Mouse (Mus musculus) CH12.LX (cell line): ENCODE data around the gene Sec24a.

Experiments
- CTCF ChIP-seq, 2 experiments: IDR thresholded peaks in 1 of 2; conservative IDR thresholded peaks in 1 of 2; 2 replicates each; pipeline ENCODE4 v1.5.1; 2011 to 2012; ENCODE audit warnings: low read depth in 2 of 2, low read length in 2 of 2, improper control_type of control experiment in 1 of 2, inconsistent platforms in 1 of 2, mild to moderate bottlenecking in 1 of 2, moderate library complexity in 1 of 2
- EP300 ChIP-seq: IDR thresholded peaks from 2 replicates; pipeline ENCODE4 v1.6.1; 2011; ENCODE audit warnings: low read length, improper control_type of control experiment
- ETS1 ChIP-seq: conservative IDR thresholded peaks from 2 replicates; pipeline ENCODE4 v1.6.1; 2012; ENCODE audit warnings: low read depth, mild to moderate bottlenecking, inconsistent platforms, low read length, improper control_type of control experiment, moderate library complexity
- HCFC1 ChIP-seq: IDR thresholded peaks from 2 replicates; pipeline ENCODE4 v1.6.1; 2012; ENCODE audit warnings: low read depth, mild to moderate bottlenecking, inconsistent platforms, low read length, improper control_type of control experiment
- IRF4 ChIP-seq: IDR thresholded peaks from 2 replicates; pipeline ENCODE4 v1.6.1; 2014; ENCODE audit warnings: low read depth, mild to moderate bottlenecking, inconsistent platforms, low read length, improper control_type of control experiment
- NRF1 ChIP-seq: IDR thresholded peaks from 2 replicates; pipeline ENCODE4 v1.6.1; 2014; ENCODE audit warnings: low read depth, mild to moderate bottlenecking, inconsistent platforms, low read length, improper control_type of control experiment, moderate library complexity
- POLR2A ChIP-seq: IDR thresholded peaks from 2 replicates; pipeline ENCODE4 v1.6.1; 2011; ENCODE audit warnings: low read depth, mild to moderate bottlenecking, improper control_type of control experiment, low read length
- RCOR1 ChIP-seq: conservative IDR thresholded peaks from 2 replicates; pipeline ENCODE4 v1.6.1; 2012; ENCODE audit warnings: low read depth, mild to moderate bottlenecking, inconsistent platforms, low read length, improper control_type of control experiment

GRCm38 (mm10) chr11:51675386-51675785, 88.0 kb downstream of the Sec24a start:
- no peak for TF ChIP-seq EP300
- TF ChIP-seq ETS1: no peak
- no peak for TF ChIP-seq RCOR1
- TF ChIP-seq CTCF (conservative IDR thresholded peaks at IDR 0.05 in 1 of 2, IDR thresholded peaks at IDR 0.05 in 1 of 2; ENCODE audit: low read depth in 2 of 2, low read length in 2 of 2): no peak
- no peak for TF ChIP-seq POLR2A
- no peak for TF ChIP-seq HCFC1
- TF ChIP-seq IRF4: no peak
- TF ChIP-seq NRF1: no peak
